Mouse (Mus musculus) kidney, postnatal 0 days (tissue): ENCODE data around the gene Slc12a5. TPM values are rescaled to one million over a fixed set of nuclear protein-coding genes. Genes with fewer than 3 reads are reported as not detected.

Experiments used
- ATAC-seq: fragments of 200-750 bp; cut with Nextera tagmentation; replicated peaks from 2 replicates; pipeline ENCODE4 v1.8.0; 2017; ENCODE audit warnings: low read depth, moderate number of reproducible peaks, moderate TSS enrichment, moderate library complexity; ENCODE audit not compliant: low FRiP score
- DNase-seq: peaks from one replicate; pipeline ENCODE4 v3.0.0-alpha.2; 2016; ENCODE audit warnings: low spot score
- H3K27ac ChIP-seq: fragments of 300-500 bp; sonication (generic); 2 replicates; pipeline ENCODE4 v1.5.1; 2014; ENCODE audit warnings: mild to moderate bottlenecking
- H3K27me3 ChIP-seq: fragments of 300-500 bp; sonication (generic); 2 replicates; pipeline ENCODE4 v1.6.1; 2014; ENCODE audit warnings: low read length, mixed read lengths; ENCODE audit not compliant: insufficient read depth
- H3K36me3 ChIP-seq: fragments of 300-500 bp; sonication (generic); 2 replicates; pipeline ENCODE4 v1.6.1; 2014; ENCODE audit warnings: low read length, mixed read lengths; ENCODE audit not compliant: insufficient read depth
- H3K4me1 ChIP-seq: fragments of 300-500 bp; sonication (generic); replicated peaks from 2 replicates; pipeline ENCODE4 v1.6.1; 2014; ENCODE audit warnings: antibody characterized with exemption, low read length, mixed read lengths; ENCODE audit not compliant: insufficient read depth
- H3K4me2 ChIP-seq: fragments of 300-500 bp; sonication (generic); 2 replicates; pipeline ENCODE4 v1.6.1; 2014; ENCODE audit warnings: mild to moderate bottlenecking, low read length, moderate library complexity, mixed read lengths
- H3K4me3 ChIP-seq: fragments of 300-500 bp; sonication (generic); replicated peaks from 2 replicates; pipeline ENCODE4 v1.5.1; 2014; ENCODE audit warnings: low read depth, low read length
- H3K9ac ChIP-seq: fragments of 300-500 bp; sonication (generic); 2 replicates; pipeline ENCODE4 v1.6.1; 2014; ENCODE audit warnings: low read depth, low read length
- H3K9me3 ChIP-seq: fragments of 300-500 bp; sonication (generic); replicated peaks from 2 replicates; pipeline ENCODE4 v1.6.1; 2016; ENCODE audit warnings: low read length, inconsistent platforms, mixed read lengths
- CTCF ChIP-seq: IDR thresholded peaks from 2 replicates; pipeline ENCODE4 v1.5.1; 2016; ENCODE audit warnings: antibody characterized with exemption, low read depth, mild to moderate bottlenecking, moderate library complexity
- WGBS: fragments of 180-500 bp; shearing (Covaris S2); extraction: QIAGEN DNeasy Blood & Tissue Kit; methylation state at CpG from one replicate; pipeline ENCODE4 v1.1.7; 2014; 5-methylcytosine and 5-hydroxymethylcytosine counted together
- polyA plus RNA-seq: library from polyadenylated mRNA; unstranded; fragments of >200 nt; fragmentation: Nextera tagmentation; extraction: Ambion mirVana; gene quantifications from 2 replicates; pipeline ENCODE4 v1.2.1, GENCODE M21; 2015

Slc12a5 gene
- polyA plus RNA-seq, 1 experiment from 2014 or later = 0.68 TPM

DNA sequence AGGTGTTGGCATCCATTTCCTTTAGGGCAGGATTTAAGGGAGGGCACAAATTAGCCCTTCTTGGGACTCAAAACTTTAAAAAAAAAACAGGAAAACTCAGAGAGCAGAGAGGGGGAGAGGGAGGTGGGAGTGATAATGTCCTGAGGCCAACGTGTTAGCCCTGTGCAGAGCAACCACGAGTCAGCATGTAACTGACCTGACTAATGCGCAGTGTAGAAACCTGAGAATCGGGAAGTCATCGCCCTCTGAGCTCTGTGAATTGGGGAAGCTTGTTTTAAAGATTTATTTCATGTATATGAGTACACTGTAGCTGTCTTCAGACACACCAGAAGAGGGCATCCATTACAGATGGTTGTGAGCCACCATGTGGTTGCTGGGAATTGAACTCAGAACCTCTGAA is 43.8 kb upstream of the Slc12a5 start:
- DNase-seq (no peak), ATAC-seq (no peak)
- Histone ChIP-seq H3K27me3 (no peaks in the 10 kb centered on the region), H3K4me1 (0 out of 2 replicates have a peak, but pooled peaks cover 5% of the 10 kb centered on the region), H3K4me2 (no peak overlapping the region), H3K9ac (no peak overlapping the region), H3K27ac (no peak overlapping the region), H3K36me3 (no peaks in the 10 kb centered on the region), H3K4me3 (no peak overlapping the region), H3K9me3 (no peaks in the 10 kb centered on the region)
- no peak for TF ChIP-seq CTCF
- WGBS = 41% methylated on average over 5 of the region's 5 CpGs

DNA sequence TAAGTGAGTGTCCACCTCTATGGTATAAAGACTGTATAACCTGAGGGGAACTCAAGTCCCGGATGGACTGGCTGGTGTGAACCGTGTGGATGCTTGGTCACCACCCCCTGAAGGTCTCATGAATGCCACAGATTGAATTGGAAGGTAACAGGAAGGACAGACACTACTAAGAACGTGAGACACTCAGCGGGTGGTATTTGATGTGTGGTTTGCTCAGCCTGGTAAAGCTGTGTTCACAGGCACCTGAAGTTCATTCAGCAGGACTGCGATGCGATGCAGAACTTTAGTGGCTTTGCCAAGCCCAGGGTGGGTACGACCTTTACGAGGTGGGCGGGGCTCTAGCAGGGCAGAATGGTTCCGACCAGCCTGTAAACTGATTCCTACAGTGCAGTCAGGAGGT is 43.2 kb upstream of the Slc12a5 start:
- Histone ChIP-seq H3K4me3 (no peak overlapping the region), H3K9ac (no peak overlapping the region), H3K4me1 (0 out of 2 replicates have a peak, but pooled peaks cover under 1% of the 10 kb centered on the region), H3K36me3 (no peaks in the 10 kb centered on the region), H3K4me2 (no peak overlapping the region), H3K27me3 (no peaks in the 10 kb centered on the region), H3K9me3 (no peaks in the 10 kb centered on the region), H3K27ac (no peak overlapping the region)
- ATAC-seq (no peak), DNase-seq (no peak)
- no peak for TF ChIP-seq CTCF
- WGBS = 36% methylated on average over 10 of the region's 10 CpGs

DNA sequence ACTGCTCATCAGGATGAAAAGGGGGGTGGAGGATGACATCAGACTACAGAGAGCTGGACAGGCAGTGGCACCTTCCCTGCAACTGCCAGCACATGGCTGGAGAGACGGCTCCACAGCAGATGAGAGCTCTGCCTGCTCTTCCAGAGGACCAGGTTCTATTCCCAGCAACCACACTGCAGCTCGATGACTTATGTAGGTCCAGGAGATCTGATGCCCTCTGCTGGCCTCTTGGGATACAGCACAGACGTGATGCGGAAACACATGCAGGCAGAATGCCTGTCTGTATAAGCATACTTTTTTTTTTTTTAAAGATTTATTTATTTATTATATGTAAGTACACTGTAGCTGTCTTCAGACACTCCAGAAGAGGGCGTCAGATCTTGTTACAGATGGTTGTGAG is 42.3 kb upstream of the Slc12a5 start:
- H3K4me3 ChIP-seq = no peak overlapping the region
- peak; percentile 63 for TF ChIP-seq CTCF
- no peaks in the 10 kb centered on the region for H3K9me3 ChIP-seq
- WGBS = 78% methylated on average over 4 of the region's 5 CpGs
- no peak overlapping the region for H3K27ac ChIP-seq
- no peak overlapping the region for H3K4me2 ChIP-seq
- H3K27me3 ChIP-seq = no peaks in the 10 kb centered on the region
- no peaks in the 10 kb centered on the region for H3K36me3 ChIP-seq
- no peak overlapping the region for H3K9ac ChIP-seq
- DNase-seq (peak; percentile 40), ATAC-seq (no peak)
- H3K4me1 ChIP-seq = no peaks in the 10 kb centered on the region

DNA sequence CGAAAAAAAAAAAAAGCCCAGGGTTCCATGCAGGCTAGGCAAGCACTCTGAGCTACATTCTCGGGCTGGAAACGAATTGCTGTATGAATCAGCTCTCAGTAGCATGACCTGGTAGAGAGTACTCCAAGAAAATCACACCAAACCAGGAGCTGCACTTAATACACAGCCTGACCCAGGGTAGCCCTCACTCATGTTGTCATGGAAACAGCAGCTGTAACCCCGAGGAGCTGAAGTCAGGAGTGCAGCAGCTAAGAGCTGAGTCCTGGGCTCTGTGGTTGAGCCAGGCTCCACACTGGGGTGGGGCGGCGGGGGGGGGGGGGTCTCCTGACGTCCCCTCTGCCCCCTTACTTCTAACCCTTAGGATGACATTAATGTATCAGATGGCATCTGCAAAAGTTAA is 38.6 kb upstream of the Slc12a5 start:
- no peak overlapping the region for H3K4me2 ChIP-seq
- DNase-seq = no peak
- H3K4me3 ChIP-seq = no peak overlapping the region
- ATAC-seq = no peak
- no peaks in the 10 kb centered on the region for H3K27me3 ChIP-seq
- H3K36me3 ChIP-seq = no peaks in the 10 kb centered on the region
- H3K4me1 ChIP-seq = no peaks in the 10 kb centered on the region
- no peak for TF ChIP-seq CTCF
- H3K9ac ChIP-seq = no peak overlapping the region
- no peak overlapping the region for H3K27ac ChIP-seq
- H3K9me3 ChIP-seq = no peaks in the 10 kb centered on the region
- WGBS = 45% methylated on average over 7 of the region's 7 CpGs

DNA sequence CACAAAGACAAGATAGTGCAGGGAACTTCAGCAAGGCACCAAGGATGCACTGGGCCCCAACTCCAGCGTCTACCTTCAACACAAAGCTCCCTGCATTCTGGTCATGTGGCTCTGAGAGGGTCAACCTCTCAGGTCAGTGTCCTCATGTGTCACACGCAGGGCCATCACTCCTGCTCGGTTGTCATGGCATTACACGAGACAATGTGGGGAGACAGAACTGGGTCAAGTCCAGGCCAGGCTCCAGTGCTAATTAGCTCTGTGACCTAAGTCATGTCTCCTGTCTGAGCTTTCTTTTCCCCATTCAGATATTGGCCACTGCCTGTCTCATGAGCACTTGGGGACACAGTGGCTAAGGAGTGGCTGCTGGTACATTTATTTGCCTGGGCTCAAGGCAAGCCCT is 37.3 kb upstream of the Slc12a5 start:
- TF ChIP-seq CTCF = no peak
- no peaks in the 10 kb centered on the region for H3K9me3 ChIP-seq
- no peaks in the 10 kb centered on the region for H3K36me3 ChIP-seq
- H3K4me3 ChIP-seq = no peak overlapping the region
- no peak overlapping the region for H3K27ac ChIP-seq
- no peak overlapping the region for H3K4me2 ChIP-seq
- ATAC-seq = no peak
- no peaks in the 10 kb centered on the region for H3K4me1 ChIP-seq
- 0 out of 2 replicates have a peak overlapping the region, but pooled peaks have one; percentile 4 for H3K9ac ChIP-seq
- no peaks in the 10 kb centered on the region for H3K27me3 ChIP-seq
- 34% methylated on average over 4 of the region's 4 CpGs for WGBS
- no peak for DNase-seq

DNA sequence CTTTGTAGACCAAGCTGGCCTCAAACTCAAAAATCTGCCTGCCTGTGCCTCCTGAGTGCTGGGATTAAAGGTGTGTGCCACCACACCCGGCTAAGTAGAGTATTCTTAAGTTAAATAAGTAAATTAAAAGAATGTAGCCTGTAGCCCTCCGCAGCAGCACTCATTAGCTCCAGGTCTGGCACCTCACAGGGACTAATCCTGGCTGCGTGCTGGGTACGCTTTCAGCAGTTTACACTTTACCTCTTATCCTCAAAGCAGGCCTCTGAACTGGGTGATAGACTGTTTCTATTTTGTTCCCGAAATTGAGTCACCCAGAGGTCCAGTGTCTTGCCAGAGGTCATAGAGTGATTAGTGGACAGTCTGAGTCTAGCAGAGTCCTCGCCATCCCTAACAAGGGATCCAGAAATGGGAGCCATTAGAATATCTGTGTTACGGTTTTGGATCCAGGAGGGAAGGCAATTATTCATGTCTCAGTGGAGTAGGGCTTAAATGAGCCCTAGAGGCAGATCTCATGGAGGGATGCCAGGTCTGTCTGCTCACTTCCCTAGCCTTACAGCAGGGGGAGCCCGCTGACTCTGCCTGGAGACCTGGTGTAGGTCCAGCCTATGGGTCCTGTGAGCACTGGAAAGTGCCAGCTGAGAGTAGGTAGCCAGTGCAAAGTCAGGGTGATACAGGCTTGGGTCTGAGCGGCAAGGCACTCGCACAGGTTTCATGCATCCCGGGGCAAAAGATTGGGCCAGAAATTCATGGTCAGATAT is 36.3 kb upstream of the Slc12a5 start:
- ATAC-seq (peak; percentile 62; the same call in 1 of the 2 replicates), DNase-seq (peak; percentile 87)
- Histone ChIP-seq H3K4me3 (no peak overlapping the region), H3K27ac (no peak overlapping the region), H3K27me3 (no peaks in the 10 kb centered on the region), H3K9ac (no peak overlapping the region), H3K9me3 (no peaks in the 10 kb centered on the region), H3K36me3 (no peaks in the 10 kb centered on the region), H3K4me1 (no peaks in the 10 kb centered on the region), H3K4me2 (no peak overlapping the region)
- peak; percentile 93 for TF ChIP-seq CTCF
- 31% methylated on average over 11 of the region's 11 CpGs for WGBS
